Mouse (Mus musculus): Measurements from ENCODE around the gene Trex1.

Trex1 gene

DNA sequence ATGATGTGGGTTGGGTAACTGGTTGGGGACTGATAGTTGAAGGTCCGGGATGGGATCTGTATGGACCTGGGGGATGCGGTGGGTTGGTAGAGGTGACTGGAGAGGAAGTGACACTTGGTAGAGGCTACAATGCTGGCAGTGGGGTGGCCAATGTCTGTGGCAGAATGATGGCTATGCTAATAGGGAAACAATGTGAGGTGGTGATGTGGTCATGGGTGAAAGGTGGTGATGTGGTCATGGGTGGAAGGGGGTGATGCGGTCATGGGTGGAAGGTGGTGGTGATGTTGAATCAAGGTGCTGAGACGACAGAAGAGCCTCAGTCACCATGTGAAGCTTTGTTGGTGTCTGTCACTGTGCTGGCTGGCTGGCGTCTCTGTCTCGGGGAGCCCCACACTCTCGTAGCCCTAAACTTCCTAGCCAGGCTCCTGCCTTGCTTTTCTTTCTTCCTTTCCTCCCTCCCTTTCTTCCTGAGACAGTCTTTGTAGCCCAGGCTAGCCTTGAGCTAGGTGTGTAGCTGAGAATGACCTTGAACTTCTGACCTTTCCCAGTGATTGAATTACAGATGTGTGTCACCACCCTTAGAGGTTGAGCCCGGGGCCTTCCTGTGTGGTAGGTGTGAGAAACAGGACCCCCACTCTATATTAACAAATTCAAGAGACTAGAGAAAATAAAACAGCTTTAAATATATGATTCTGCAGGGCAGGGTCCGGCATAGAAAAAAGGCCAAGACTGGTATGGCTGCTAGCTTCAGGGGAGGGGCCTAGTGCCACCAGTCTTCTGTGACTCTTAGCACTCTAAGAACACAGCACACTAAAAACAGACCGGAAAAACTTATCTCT lies 7.7 kb downstream of the Trex1 start:
- peak; percentile 76 for DNase-seq (ENCODE audit: low read depth, low spot score)

- peak; percentile 85 for DNase-seq (ENCODE audit: low read depth, low spot score)
Observed at GRCm38 (mm10) chr9:109051011-109051501, 8.5 kb downstream of the Trex1 start.

DNA sequence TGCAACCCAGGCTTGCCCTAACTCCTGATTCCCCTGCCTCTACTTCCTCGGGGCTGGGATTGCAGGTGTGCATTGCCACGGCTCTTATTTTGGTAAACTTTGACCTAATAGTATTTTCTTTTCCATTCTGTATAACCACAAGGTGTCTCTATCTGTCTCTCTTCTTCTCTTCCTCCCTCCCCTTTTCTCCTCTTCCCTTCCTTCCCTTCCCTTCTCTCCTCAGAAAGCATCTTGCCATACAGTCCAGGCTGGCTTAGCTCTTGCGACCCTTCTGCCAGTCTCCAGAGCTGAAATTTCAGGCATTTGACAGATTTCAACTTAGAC lies 8.9 kb downstream of the Trex1 start:
- DNase-seq (ENCODE audit: low read depth, low spot score): peak; percentile 79

- DNase-seq (ENCODE audit: low read depth, low spot score): peak; percentile 89
Observed at GRCm38 (mm10) chr9:109049996-109050673, 9.4 kb downstream of the Trex1 start.

DNA sequence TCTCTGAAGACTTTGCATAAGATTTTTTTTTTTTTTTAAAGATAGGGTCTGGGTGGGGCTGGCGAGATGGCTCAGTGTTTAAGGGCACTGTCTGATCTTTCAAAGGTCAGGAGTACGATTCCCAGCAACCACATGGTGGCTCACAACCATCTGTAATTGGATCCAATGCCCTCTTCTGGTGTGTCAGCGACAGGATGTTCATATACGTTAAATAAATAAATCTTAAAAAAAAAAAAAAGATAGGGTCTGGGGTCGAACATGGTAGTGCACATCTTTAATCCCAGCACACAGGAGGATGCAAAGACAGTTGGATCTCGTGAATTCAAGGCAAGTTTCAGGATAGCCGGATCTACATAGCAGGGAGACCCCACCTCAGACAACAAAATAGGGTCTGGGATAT lies 10.2 kb downstream of the Trex1 start:
- DNase-seq (ENCODE audit: low read depth, low spot score): peak; percentile 43

GRCm38 (mm10) chr9:109046306-109046705 lies 13.2 kb downstream of the Trex1 start:
- peak; percentile 85 for DNase-seq (ENCODE audit: low read depth, low spot score)

GRCm38 (mm10) chr9:109041351-109041750 lies 18.2 kb downstream of the Trex1 start:
- no peak for DNase-seq (ENCODE audit: low read depth, low spot score)

DNA sequence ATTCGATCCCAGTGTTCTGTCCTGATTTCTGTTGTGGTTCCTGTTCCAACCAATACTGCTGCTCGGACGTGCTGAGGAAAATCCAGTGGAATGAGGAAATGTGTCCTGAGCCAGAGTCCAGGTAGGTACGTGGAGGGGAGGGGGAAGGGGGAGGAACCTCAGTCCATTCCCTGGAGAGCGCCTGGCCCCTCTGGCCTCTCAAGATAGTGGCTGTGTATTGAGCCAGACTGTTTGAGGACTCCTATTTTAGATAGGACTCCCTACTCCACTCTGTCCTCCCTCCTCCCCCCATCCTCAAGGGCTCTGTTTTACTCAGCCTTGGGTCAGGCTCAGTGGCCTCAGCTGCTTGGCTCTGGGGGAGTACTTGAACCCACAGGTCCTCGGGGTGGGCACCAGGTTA lies 18.6 kb downstream of the Trex1 start:
- DNase-seq (ENCODE audit: low read depth, low spot score): no peak

- DNase-seq (ENCODE audit: low read depth, low spot score): no peak
Observed at GRCm38 (mm10) chr9:109040216-109040615, 19.3 kb downstream of the Trex1 start.

DNA sequence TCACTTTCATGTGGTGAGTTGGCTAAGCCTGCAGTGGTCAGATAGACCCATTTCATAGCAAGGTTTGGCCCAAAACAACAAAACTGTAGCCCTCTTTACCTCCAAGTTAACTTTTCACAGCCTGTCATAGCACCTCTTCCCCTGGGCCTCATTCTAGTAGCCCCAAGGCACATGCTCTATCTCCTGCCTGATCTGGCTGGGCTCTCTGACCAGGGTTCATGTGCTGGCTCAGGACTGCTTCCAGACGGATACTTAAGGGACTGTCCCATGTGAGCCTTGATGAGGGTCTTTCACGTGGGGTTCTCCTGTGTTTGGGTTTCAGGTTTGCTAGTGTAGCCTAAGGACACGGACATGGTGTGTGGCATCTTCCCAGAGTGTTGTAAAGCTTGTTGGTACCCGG lies 19.9 kb downstream of the Trex1 start:
- no peak for DNase-seq (ENCODE audit: low read depth, low spot score)

DNA sequence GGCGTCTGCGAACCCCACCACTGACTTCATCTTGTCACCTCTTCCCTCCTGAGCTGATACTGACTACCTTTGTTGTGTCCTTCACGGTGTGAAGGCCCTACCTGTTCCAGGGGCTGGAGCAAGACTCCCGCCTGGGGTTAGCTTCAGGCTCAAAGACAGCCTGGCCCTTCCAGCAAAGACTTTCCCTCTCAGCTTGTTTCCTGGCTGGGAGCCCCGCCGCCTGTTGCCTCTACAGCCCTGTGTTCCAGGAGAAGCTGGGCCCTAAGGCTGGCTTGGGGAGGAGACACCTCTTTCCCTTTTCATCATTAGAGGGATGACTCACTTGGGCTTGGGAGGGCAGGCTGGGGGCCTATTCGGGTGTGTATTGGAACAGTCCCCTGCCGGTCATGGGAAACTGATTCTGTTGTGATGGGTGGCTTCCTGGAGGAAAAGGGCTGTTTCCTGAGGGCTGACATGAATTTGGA lies 20.6 kb downstream of the Trex1 start:
- no peak for DNase-seq (ENCODE audit: low read depth, low spot score)

- DNase-seq (ENCODE audit: low read depth, low spot score): peak; percentile 63
Observed at GRCm38 (mm10) chr9:109038086-109038895, 21.2 kb downstream of the Trex1 start, which contains the start of gene Shisa5. TSS of gene Shisa5 (plus strand) at chr9:109038565.

- no peak for DNase-seq (ENCODE audit: low read depth, low spot score)
Observed at GRCm38 (mm10) chr9:109032435-109032834, 27.1 kb downstream of the Trex1 start.

GRCm38 (mm10) chr9:109031686-109032085 lies 27.8 kb downstream of the Trex1 start:
- DNase-seq (ENCODE audit: low read depth, low spot score): no peak

DNA sequence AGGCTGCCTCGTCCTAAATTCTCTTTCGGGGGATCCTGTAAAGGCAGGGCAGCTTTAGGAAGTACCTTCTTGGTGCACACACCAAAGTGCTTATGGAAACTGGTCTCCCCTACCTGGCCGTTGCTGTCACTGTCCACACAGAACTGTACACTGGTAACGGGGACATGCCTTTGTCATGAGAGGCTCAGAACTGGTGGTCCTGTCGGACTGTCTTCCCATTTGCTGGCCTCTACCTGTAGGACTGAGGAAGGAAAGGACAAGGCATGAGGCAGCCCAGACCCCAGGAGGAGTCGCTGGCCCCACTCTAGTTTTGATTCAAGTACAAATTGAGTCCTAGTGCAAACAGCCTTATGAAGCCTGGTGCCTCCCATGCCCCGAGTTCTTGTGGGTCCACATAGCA lies 28.5 kb downstream of the Trex1 start:
- DNase-seq (ENCODE audit: low read depth, low spot score): no peak

DNA sequence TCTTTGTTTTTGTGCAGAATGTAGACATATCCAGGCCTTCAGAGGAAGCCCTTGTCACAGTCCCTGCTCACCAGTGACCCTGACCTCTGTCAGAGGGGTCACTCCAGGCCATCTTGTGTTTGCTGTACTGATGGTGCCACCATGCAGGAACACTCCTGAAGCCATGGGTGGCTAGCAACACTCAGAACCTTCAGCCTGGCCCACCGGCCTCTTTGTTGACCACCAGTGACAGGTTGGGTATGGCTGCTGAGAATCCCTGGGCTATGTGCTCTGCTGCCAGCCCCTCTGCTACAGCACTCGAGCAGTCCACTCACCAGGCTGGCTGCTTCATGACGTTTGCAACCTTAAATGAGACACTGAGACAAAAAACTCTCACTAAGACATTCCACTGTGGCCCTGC lies 29.2 kb downstream of the Trex1 start:
- DNase-seq (ENCODE audit: low read depth, low spot score): no peak

DNA sequence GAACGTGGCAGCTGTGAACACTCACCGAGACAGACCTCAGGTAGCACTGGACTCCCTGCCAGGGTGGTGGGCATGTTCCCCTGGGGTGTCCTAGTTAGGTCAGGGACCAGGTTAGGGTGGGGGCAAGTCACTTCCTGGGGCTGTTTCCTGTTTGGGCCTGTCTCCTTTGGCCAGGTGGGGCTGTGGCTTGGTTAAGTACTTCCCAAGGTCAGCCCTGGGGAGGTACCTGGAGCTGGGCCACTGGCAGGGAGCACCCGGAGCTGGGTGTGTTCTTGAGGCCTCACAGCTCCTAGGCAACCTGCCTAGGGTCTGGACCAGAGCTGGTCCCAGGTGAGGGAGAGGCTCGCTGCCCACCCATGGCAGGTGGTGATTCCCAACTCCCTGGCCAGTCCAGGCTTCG lies 30.6 kb downstream of the Trex1 start:
- DNase-seq (ENCODE audit: low read depth, low spot score): no peak

DNA sequence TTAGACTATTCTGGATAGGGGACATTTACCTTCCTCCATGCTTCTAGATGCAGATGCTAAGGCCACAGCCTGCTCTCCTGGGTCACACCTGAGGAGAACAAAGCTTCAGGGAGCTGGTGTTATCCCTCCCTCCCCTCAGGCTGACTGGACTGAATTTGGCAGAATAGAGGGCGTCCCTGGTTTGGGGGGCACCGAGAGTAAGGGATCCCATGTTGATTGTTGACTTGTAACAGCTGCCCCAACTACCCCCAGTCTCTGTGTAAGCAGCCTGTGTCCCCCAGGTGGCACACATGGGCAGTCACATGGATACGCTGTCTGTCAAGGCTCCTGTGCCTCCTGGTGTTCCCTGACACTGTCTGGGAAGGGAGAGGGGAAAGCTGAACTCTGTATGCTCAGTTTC lies 31.1 kb downstream of the Trex1 start:
- DNase-seq (ENCODE audit: low read depth, low spot score): no peak

GRCm38 (mm10) chr9:109027521-109027920 lies 32.0 kb downstream of the Trex1 start:
- DNase-seq (ENCODE audit: low read depth, low spot score): no peak

DNA sequence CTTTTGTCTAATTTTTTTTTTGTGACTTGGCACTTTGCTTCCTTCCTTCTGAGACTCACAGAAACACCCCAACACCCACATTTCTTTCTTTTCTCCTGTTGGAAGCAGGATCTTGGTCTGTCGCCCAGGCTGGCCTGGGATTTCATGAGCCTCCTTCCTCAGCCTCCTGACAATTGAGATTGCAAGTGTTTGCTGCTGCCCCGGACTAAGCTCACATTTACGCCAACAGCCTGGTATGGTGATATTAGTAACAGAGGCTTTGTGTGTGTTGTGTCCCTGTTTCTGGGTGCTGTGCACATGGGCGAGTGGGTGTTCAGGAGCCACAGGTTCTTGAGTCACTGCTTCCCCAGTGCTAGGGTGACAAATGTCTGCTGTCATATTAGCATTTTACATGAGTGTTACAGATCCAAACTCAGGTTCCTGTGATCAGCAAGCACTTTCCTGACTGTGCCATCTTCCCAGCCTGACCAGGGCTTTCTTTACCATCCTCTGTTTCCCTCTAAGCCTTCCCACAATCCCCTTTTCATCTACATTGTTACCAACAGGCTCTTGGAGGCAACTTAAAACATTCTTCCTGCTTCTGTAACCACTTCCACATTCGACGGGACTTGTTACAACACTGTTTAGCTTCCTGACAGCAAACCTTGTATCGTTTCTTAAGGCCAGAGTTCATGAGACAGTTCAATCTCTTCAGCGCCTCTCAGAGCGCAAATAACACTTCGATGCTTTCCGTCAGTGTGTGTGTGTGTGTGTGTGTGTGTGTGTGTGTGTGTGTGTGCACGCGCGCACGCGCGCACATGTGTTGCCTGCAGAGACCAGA lies 36.5 kb downstream of the Trex1 start:
- no peak for DNase-seq (ENCODE audit: low read depth, low spot score)

DNA sequence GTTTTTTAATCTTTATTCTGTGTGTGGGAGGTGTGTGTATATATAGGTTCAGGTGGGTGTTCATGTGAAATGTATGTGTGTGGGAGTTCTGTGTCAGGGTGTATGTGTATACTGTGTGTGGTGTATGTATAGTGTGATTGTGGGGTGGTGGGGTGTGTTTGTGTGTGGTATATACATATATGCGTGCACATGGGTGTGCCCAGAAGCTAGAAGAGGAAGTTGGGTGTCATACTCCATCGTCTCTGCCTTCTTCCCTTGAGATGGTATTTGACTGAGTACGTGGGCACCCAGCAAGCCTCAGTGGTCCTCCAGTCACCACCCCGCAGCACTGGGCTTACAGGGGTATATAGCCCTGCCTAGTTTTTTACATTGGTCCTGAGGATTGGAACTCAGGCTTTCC lies 38.1 kb downstream of the Trex1 start:
- DNase-seq (ENCODE audit: low read depth, low spot score): no peak
